Mouse (Mus musculus): ENCODE data around the gene Adgra1.

Gene Adgra1

GRCm38 (mm10) chr7:139834036-139834435 lies at the start of gene Adgra1:
Adgra1 (plus strand) TSS chr7:139834174.
- peak; percentile 55 for DNase-seq (ENCODE audit: low spot score)

DNA sequence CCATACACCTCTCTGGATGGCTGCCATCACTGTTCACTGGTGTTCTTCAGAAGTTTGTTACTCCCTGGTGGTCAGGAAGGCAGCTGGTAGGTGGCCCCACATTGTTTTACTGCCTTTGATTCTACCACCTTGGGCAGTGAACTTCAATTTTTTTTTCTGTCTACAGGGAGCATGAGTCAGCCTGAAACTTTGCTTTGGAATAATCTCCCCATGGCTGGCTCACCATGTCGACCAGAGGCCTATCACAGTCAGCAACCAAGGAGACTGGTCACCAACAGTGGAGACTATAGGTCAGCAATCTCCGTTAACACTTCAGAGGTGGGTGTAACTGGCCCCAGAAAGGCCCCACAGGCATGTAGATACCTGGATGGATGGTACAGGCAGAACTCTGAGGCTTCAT lies 46.6 kb upstream of the Adgra1 start:
- no peak for DNase-seq (ENCODE audit: low spot score)

DNA sequence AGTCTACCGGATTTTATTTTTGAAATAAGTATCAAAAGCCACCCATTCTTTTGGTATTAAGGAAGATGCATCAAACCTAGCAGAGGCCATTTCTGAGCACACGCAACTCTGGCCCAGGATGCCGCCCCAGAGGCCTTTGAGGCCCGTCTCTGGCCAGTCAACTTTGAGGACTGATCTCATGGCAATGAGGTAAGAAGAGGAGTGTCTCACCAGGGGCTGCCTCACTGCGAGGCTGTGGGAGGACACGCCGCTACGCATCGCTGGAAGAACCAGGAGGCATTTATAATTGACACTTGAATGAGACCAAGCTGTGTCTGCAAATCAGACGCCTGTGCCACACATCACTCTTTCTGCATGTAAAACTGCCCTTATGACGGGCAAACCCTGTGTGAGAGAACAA lies 45.0 kb upstream of the Adgra1 start:
- DNase-seq (ENCODE audit: low spot score), result no peak

GRCm38 (mm10) chr7:139789718-139790117 lies 44.3 kb upstream of the Adgra1 start:
- DNase-seq (ENCODE audit: low spot score), result no peak

DNA sequence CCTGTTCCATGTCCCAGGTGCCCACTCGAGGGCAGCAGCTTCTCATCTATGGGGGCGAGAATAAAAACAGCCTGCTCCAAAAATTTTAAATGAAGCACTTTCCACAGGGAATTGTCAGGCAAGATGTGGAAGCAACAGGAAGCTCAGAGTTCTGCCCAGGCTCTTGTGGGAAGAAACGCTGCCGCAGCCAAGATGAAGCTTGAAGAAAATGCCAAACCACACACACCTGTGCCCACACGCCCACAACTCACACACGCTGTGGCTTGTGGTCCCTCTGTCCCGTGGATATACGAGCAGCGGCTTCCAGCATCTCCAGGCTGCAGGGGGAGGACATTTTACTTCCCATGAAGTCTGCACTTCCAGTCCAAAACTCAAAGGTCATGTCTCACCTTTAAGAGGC lies 42.4 kb upstream of the Adgra1 start:
- no peak for DNase-seq (ENCODE audit: low spot score)

GRCm38 (mm10) chr7:139795004-139795605 lies 38.9 kb upstream of the Adgra1 start:
- DNase-seq (ENCODE audit: low spot score), result no peak

GRCm38 (mm10) chr7:139797186-139798109 lies 36.5 kb upstream of the Adgra1 start:
- no peak for DNase-seq (ENCODE audit: low spot score)

DNA sequence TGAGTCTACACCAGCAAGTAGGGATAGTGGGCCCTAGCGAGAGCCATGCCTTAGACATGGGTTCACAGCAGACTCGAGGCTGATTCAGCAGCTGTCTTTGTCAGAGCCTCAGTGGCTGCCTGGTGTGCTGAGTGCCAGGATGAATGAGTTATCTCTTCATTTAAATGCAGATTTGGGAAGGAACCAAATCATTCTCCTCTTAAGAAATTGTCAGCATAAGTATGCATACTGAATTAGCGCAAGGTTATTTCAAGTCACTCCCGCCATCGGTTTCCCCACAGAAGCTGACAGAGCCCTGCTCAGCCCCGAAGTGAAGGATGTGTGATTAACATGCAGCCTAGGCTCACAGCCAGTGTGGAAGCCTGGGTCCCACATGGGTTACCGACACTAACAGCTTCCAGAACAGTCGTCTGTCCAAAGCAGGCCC lies 27.8 kb upstream of the Adgra1 start:
- no peak for DNase-seq (ENCODE audit: low spot score)

DNA sequence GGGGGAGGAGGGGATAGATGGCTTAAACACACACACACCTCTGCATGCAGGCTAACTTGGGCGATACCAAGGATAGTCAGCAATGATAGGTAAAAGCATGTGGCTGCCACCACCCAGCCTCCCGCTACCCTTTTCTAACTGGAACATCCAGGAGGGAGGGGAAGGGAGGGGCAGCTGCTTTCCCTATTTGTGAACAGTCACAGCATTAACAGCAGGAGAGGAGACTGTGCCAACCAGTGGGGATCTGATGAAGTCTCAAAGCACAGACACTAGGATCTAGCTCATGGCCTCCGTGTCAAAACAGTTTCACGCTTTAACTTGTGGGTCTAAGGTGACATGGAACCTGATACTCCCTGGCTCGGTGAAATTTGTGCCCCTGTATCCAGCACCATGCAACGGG lies 23.9 kb upstream of the Adgra1 start:
- DNase-seq (ENCODE audit: low spot score), result no peak

DNA sequence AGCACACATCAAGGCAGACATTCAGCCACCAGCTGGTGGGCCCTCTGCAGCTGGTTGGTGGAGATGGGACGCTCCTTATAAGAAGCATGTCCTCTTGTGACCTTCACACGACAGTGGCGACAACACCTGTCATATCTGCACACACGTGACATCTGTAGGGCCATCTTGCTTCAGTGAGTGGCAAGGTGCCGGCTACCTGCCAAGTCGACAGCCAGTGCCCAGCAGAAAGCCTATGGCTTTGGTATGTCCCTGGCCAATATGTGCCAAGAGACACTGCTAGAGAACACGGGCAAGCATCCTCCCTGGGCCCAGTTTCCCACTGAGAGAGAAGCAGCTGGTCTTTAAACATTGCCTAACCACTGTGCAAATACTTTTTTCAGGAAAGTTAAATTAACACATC lies 22.3 kb upstream of the Adgra1 start:
- no peak for DNase-seq (ENCODE audit: low spot score)

GRCm38 (mm10) chr7:139813577-139814207 lies 20.3 kb upstream of the Adgra1 start:
- no peak for DNase-seq (ENCODE audit: low spot score)

- no peak for DNase-seq (ENCODE audit: low spot score)
Observed at GRCm38 (mm10) chr7:139822301-139823010, 11.5 kb upstream of the Adgra1 start.

- peak; percentile 13 for DNase-seq (ENCODE audit: low spot score)
Observed at GRCm38 (mm10) chr7:139827687-139828086, 6.3 kb upstream of the Adgra1 start.

DNA sequence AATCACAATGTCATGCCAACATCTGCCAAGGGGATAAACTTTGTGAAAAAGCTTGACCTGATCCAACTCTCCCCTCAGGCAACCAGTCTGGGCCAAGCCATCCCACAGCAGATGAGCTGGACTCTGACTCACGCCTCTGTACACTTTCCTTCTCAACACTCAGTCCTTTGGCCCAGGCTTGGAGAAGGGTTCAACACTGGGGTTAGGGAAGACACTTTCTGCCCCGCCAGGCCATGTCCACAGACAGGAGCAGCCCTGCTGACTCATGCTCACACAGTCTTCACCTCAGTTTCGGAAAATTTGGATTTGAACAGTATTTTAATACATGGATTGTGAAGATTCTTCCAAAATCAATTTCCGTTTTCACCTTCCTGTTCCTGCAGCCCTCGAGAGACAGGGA lies 442 bp upstream of the Adgra1 start:
- DNase-seq (ENCODE audit: low spot score), result peak; percentile 7

DNA sequence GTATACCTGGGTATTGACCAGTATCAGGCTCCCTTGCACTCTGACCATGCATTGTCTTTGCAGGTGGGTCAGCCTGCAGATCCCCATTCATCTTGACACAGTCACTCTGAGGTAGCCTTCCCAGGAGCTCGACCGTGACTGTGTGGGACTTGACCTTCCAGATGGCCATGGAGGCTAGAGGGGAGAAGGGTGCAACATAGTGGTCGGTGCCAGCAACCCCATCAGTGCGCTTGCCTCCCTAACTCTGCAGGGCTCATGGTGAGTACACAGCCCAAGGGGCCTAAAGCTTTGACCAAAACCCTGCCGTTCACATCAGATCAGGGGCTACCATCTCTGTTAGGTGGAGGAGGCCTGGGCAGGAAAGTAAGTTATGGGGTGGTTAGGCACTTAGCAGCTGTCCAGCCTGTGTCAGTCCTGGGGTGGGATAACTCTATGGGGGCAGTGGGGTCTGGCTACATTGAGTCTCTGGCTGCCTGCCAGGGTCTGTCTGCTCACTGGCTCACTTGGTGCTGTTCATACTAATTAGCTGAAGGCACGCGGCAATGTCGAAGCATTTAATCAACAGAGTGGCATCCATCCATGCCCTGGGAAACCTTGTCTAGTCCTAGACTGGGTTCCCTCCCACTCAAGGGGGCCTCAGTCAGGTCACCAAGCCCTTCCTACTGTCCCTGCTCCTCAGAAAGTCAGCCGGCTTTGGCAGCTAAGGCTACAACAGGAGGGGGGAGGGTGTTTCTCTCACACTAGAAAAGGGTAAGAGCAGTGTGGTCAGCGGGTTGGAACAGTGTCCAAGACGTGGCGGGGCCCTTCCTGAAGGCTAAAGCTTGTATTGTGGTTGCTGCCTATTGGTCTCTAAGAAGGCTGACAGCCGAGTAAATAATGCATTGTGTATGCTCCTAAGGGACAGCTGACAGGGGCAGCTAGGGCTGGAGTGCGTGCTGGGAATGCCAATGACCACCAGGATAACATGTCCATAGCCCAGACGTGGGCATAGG lies 1.5 kb downstream of the Adgra1 start:
- DNase-seq (ENCODE audit: low spot score), result no peak

DNA sequence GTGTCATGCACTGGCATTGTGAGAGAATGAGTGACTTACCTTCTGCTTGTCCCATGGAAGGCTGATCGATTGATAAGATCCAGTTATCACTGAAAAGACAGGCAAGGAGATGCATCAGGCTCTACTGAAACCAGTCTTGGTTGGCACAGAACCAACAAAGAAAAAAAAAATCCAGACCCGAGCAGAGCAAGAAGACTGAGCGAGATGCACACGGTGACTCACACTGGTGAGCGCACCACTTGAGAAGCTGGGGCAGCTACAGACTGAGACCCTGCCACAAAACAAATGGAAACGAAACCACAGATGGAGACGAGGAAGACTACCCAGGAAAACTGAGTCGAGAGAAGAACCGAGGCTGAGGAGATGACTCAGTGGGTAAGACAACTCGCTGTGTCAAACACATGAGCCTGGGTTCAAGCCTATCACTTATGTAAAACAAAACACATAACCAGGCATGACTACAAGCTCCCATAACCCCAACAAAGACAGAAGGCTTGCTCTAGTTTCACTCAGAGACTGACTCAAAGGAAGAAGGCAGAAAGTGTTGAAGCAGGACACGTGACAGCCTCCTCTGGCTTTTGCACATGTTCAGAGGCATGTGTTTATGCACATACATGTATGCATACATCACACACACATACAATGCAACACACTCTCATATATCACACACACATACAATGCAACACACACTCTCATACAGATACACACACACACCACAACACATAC lies 6.6 kb downstream of the Adgra1 start:
- DNase-seq (ENCODE audit: low spot score), result no peak

GRCm38 (mm10) chr7:139842397-139842796 lies 8.4 kb downstream of the Adgra1 start:
- no peak for DNase-seq (ENCODE audit: low spot score)

DNA sequence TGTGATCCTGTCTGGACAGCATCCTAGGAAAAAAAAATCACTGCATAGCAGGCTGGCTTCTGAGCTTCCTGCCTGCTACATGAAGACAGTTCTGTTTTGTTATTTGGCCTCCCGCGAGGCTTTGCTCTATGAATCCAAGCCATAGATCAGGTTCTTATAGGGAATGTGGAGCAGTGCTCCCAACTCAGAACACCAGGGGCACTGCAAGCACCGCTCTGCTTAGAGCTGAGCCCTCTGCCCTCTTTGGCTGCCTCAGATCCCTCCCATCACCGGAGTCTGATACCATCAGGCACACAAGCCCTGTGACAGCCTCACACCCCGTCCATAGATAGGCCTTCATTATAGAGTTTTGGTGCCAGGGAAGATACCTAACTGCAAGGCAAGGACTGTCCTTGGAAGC lies 9.2 kb downstream of the Adgra1 start:
- no peak for DNase-seq (ENCODE audit: low spot score)

- DNase-seq (ENCODE audit: low spot score), result no peak
Observed at GRCm38 (mm10) chr7:139843776-139844175, 9.8 kb downstream of the Adgra1 start.

GRCm38 (mm10) chr7:139845101-139845500 lies 11.1 kb downstream of the Adgra1 start:
- DNase-seq (ENCODE audit: low spot score), result no peak

All from urinary bladder, postnatal 14 days (tissue).